Mouse (Mus musculus): ENCODE measurements at regions not wholly inside any gene's neighbourhood (a gene's known extent, or its start where the extent isn't known, plus 50 kb on each side); places are given as distances from the start of the nearest gene placed in this dataset.

DNA sequence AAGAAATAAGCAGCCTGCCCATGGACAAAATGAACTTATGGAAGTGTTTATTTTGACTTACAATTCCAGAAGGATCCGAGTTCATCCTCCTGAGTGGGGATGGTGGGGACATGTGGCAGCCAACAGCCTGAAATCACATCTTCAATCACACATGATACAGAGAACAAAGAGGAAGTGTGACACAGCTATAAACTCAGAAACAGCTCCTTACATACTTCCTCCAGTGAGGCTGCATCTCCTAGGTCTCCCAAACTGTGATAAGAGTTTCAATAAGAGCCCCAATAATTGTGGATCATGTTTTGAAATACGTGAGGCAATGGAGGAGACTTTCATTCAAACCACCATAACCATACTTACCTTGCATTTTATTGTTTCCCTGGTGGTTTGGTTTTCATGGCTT lies 103.1 kb upstream of the Ccdc54 start:
- no peak overlapping the region for H3K4me3 ChIP-seq (ENCODE audit: low read depth, low read length)
- H3K4me1 ChIP-seq (ENCODE audit: control insufficient read depth, insufficient read depth, low read length) = no peaks in the 10 kb centered on the region
- no peaks in the 10 kb centered on the region for H3K27me3 ChIP-seq (ENCODE audit: control insufficient read depth, insufficient read depth, low read depth, low read length)
- no peak for ATAC-seq
- H3K9me3 ChIP-seq (replicated peaks; ENCODE audit: control insufficient read depth, low read length, poor library complexity, severe bottlenecking) = no peaks in the 10 kb centered on the region
- WGBS = 82% methylated on average over 2 of the region's 2 CpGs
- no peak overlapping the region for H3K27ac ChIP-seq (ENCODE audit: low read length)
- no peak overlapping the region for H3K4me2 ChIP-seq (ENCODE audit: low read length)
- H3K36me3 ChIP-seq (ENCODE audit: control insufficient read depth, insufficient read depth, low read length) = no peaks in the 10 kb centered on the region
- H3K9ac ChIP-seq (ENCODE audit: low read depth, low read length) = no peak overlapping the region

DNA sequence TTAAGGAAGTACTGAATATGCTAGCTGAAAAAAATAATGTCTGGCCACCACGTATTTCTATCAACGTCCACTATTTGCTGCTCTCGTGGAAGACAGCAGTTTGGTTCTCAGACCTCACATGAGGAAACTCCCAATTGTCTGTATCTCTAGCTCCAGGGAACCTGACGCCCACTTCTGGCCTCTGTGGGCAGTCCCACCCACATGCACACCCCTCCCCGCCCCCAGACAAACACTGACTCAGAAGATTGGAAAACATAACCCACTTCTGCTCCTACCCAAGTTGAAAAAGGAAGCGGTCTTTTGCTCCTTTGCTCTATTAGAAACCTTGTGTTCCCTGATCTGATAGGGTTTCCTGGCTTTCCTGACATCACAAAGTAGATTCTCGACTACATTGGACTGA lies 99.9 kb upstream of the Ccdc54 start:
- H3K36me3 ChIP-seq (ENCODE audit: control insufficient read depth, insufficient read depth, low read length) = no peaks in the 10 kb centered on the region
- H3K9ac ChIP-seq (ENCODE audit: low read depth, low read length) = no peak overlapping the region
- ATAC-seq = no peak
- no peaks in the 10 kb centered on the region for H3K9me3 ChIP-seq (replicated peaks; ENCODE audit: control insufficient read depth, low read length, poor library complexity, severe bottlenecking)
- WGBS = 86% methylated on average over 7 of the region's 7 CpGs
- H3K27ac ChIP-seq (ENCODE audit: low read length) = no peak overlapping the region
- no peak overlapping the region for H3K4me3 ChIP-seq (ENCODE audit: low read depth, low read length)
- no peaks in the 10 kb centered on the region for H3K27me3 ChIP-seq (ENCODE audit: control insufficient read depth, insufficient read depth, low read depth, low read length)
- no peak overlapping the region for H3K4me2 ChIP-seq (ENCODE audit: low read length)
- no peaks in the 10 kb centered on the region for H3K4me1 ChIP-seq (ENCODE audit: control insufficient read depth, insufficient read depth, low read length)

DNA sequence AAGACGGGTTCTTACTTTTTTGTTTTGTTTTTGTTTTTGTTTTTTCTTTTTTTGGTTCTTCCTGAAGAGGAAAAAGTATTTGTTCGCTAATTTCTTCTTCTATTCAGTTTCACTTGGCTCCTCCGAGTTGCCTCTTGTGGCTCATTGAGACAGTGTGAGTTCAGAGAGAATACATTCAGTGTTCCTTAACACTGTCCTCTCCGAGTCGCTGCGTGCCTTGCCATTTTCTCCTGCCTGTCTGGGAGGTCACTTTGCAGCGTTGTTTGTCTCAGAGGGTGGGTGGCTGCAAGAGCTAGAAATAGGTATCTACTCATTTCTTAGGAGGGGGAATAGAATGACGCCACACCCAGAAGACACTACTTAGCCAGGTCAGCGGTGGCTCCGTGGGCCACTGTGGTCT lies 98.6 kb upstream of the Ccdc54 start:
- Histone ChIP-seq H3K36me3 (ENCODE audit: control insufficient read depth, insufficient read depth, low read length) (no peaks in the 10 kb centered on the region), H3K9me3 (replicated peaks; ENCODE audit: control insufficient read depth, low read length, poor library complexity, severe bottlenecking) (no peaks in the 10 kb centered on the region), H3K4me2 (ENCODE audit: low read length) (peak overlapping the region; percentile 31), H3K9ac (ENCODE audit: low read depth, low read length) (no peak overlapping the region), H3K27me3 (ENCODE audit: control insufficient read depth, insufficient read depth, low read depth, low read length) (no peaks in the 10 kb centered on the region), H3K27ac (ENCODE audit: low read length) (no peak overlapping the region), H3K4me1 (ENCODE audit: control insufficient read depth, insufficient read depth, low read length) (no peaks in the 10 kb centered on the region), H3K4me3 (ENCODE audit: low read depth, low read length) (no peak overlapping the region)
- no peak for ATAC-seq
- WGBS = 69% methylated on average over 10 of the region's 10 CpGs

DNA sequence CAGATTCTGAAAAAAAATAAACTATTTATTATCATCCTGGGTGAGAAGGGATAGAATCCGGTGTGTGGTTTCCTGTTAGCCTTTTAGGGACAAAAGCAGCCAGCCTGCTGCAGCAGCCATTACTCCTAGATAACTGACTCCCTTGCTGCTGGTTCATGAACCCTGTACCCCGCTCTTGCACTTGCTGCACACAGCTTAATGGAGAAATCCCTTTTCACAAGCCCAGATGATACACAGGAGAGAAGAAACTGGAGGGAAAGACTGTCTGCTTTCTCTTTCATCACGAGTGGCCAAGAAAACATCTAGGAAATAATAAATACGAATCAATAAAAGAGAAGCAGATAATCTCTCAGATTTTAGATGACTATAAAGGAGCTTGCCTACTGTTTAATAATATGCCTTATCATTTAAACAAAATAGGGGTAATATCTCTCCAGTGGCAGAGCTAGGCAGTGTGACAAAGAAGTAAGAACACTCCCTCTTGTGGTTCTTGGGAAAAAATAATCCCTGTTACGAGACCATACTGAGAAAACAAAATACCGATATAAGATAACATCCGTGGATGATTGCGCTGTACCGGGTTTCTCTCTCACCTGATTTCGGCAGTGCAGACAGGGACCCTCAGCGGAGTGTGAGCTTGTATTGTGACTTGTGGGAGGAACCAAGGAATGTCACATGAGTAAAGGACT lies 98.0 kb upstream of the Ccdc54 start:
- no peak overlapping the region for H3K27ac ChIP-seq (ENCODE audit: low read length)
- H3K9ac ChIP-seq (ENCODE audit: low read depth, low read length) = no peak overlapping the region
- H3K36me3 ChIP-seq (ENCODE audit: control insufficient read depth, insufficient read depth, low read length) = no peaks in the 10 kb centered on the region
- 66% methylated on average over 11 of the region's 11 CpGs for WGBS
- no peaks in the 10 kb centered on the region for H3K9me3 ChIP-seq (replicated peaks; ENCODE audit: control insufficient read depth, low read length, poor library complexity, severe bottlenecking)
- H3K4me3 ChIP-seq (ENCODE audit: low read depth, low read length) = 0 out of 2 replicates have a peak overlapping the region, but pooled peaks have one; percentile 6
- H3K27me3 ChIP-seq (ENCODE audit: control insufficient read depth, insufficient read depth, low read depth, low read length) = no peaks in the 10 kb centered on the region
- no peaks in the 10 kb centered on the region for H3K4me1 ChIP-seq (ENCODE audit: control insufficient read depth, insufficient read depth, low read length)
- H3K4me2 ChIP-seq (ENCODE audit: low read length) = peak overlapping the region; percentile 31
- peak; percentile 76; the same call in 1 of the 2 replicates for ATAC-seq

DNA sequence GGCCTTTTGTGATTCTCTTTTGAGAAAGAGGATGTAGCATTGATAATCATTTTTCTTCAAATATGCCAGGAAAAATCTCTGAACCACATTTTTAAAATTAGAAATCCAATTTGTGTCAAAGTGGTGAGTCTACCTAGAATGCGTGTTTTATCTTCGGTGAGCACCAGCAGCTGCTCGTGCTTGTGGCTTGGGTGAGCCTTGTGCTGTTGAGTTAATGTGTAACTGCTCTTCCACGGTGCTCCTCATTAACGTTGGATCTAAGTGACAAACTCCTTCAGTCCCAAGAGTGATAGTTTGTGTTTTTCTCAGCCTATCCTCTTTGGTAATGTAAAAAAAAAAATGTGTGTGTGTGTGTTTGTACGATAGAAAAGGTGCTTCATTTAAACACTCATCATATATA lies 88.7 kb upstream of the Ccdc54 start:
- H3K27ac ChIP-seq (ENCODE audit: low read length) = no peak overlapping the region
- WGBS = 91% methylated on average over 6 of the region's 6 CpGs
- H3K4me1 ChIP-seq (ENCODE audit: control insufficient read depth, insufficient read depth, low read length) = no peaks in the 10 kb centered on the region
- ATAC-seq = no peak
- H3K4me3 ChIP-seq (ENCODE audit: low read depth, low read length) = no peak overlapping the region
- H3K36me3 ChIP-seq (ENCODE audit: control insufficient read depth, insufficient read depth, low read length) = no peaks in the 10 kb centered on the region
- no peaks in the 10 kb centered on the region for H3K9me3 ChIP-seq (replicated peaks; ENCODE audit: control insufficient read depth, low read length, poor library complexity, severe bottlenecking)
- no peak overlapping the region for H3K9ac ChIP-seq (ENCODE audit: low read depth, low read length)
- no peaks in the 10 kb centered on the region for H3K27me3 ChIP-seq (ENCODE audit: control insufficient read depth, insufficient read depth, low read depth, low read length)
- no peak overlapping the region for H3K4me2 ChIP-seq (ENCODE audit: low read length)

DNA sequence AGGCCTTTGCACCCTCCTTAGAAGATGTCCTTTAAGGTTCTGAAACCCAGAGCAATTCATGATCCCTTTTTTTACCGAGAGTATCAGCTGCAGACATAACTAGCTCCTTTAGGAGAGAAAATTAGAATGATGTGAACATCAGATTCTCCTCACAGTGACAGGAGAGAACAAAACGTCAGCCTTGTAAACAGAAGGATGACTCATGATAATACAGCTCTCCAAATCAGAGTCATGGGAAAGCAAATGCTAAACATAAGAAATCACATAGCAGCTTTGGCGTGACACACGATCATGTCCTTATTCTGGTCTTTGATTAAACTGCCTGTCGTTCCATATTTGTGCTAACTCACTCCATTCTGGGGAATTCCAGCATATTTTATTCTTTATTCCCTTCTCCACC lies 82.4 kb upstream of the Ccdc54 start:
- Histone ChIP-seq H3K36me3 (ENCODE audit: control insufficient read depth, insufficient read depth, low read length) (no peaks in the 10 kb centered on the region), H3K4me1 (ENCODE audit: control insufficient read depth, insufficient read depth, low read length) (peaks cover 4% of the 10 kb centered on the region; the same call in 1 of the 2 replicates), H3K9me3 (replicated peaks; ENCODE audit: control insufficient read depth, low read length, poor library complexity, severe bottlenecking) (no peaks in the 10 kb centered on the region), H3K27ac (ENCODE audit: low read length) (no peak overlapping the region), H3K9ac (ENCODE audit: low read depth, low read length) (no peak overlapping the region), H3K4me3 (ENCODE audit: low read depth, low read length) (no peak overlapping the region), H3K4me2 (ENCODE audit: low read length) (no peak overlapping the region), H3K27me3 (ENCODE audit: control insufficient read depth, insufficient read depth, low read depth, low read length) (no peaks in the 10 kb centered on the region)
- 78% methylated on average over 5 of the region's 5 CpGs for WGBS
- ATAC-seq = no peak

DNA sequence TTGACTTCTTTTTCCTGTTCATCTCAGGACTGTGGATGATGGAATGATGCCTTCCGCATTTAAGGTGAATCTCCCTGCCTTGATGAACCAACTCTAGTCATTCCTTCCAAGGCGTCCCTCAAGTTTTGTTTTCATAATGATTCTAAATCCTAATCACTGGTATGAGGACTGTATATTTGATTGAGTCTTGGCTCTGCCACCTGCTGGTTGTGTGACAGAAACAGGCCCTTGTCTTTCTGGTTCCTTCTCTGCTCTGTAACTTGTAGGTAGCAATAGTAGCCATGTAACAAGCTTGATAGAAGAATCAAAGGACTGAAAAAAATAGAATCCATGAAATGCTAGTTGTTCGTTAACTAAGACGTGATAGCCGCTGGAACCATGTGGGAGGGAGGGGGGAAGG lies 81.8 kb upstream of the Ccdc54 start:
- peaks cover 4% of the 10 kb centered on the region; the same call in 1 of the 2 replicates for H3K4me1 ChIP-seq (ENCODE audit: control insufficient read depth, insufficient read depth, low read length)
- no peaks in the 10 kb centered on the region for H3K27me3 ChIP-seq (ENCODE audit: control insufficient read depth, insufficient read depth, low read depth, low read length)
- H3K36me3 ChIP-seq (ENCODE audit: control insufficient read depth, insufficient read depth, low read length) = no peaks in the 10 kb centered on the region
- WGBS = 61% methylated on average over 5 of the region's 5 CpGs
- ATAC-seq = no peak
- no peak overlapping the region for H3K27ac ChIP-seq (ENCODE audit: low read length)
- no peak overlapping the region for H3K4me3 ChIP-seq (ENCODE audit: low read depth, low read length)
- no peak overlapping the region for H3K9ac ChIP-seq (ENCODE audit: low read depth, low read length)
- no peaks in the 10 kb centered on the region for H3K9me3 ChIP-seq (replicated peaks; ENCODE audit: control insufficient read depth, low read length, poor library complexity, severe bottlenecking)
- no peak overlapping the region for H3K4me2 ChIP-seq (ENCODE audit: low read length)

DNA sequence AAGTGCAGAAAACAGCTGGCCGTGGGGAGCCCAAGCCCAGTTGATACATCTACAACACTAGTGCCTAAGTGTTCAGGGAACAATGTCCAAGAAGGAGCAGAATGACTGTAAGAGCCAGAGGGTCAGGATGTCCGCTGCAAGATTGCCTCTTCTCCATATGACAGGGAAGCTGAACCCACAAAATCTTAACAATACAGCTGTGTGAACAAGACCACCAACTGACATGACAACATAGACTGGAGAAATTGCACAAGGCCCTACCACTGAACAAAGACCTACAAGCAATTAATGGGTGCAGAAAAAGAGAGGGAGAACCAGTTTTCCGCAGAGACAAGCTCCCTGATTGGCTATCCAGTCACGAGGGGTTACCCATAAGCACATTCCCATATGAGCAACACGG lies 80.2 kb upstream of the Ccdc54 start:
- Histone ChIP-seq H3K27me3 (ENCODE audit: control insufficient read depth, insufficient read depth, low read depth, low read length) (no peaks in the 10 kb centered on the region), H3K9me3 (replicated peaks; ENCODE audit: control insufficient read depth, low read length, poor library complexity, severe bottlenecking) (no peaks in the 10 kb centered on the region), H3K36me3 (ENCODE audit: control insufficient read depth, insufficient read depth, low read length) (no peaks in the 10 kb centered on the region), H3K4me2 (ENCODE audit: low read length) (no peak overlapping the region), H3K4me3 (ENCODE audit: low read depth, low read length) (no peak overlapping the region), H3K27ac (ENCODE audit: low read length) (no peak overlapping the region), H3K9ac (ENCODE audit: low read depth, low read length) (no peak overlapping the region), H3K4me1 (ENCODE audit: control insufficient read depth, insufficient read depth, low read length) (peaks cover 4% of the 10 kb centered on the region; the same call in 1 of the 2 replicates)
- 92% methylated on average over 5 of the region's 5 CpGs for WGBS
- ATAC-seq = no peak

DNA sequence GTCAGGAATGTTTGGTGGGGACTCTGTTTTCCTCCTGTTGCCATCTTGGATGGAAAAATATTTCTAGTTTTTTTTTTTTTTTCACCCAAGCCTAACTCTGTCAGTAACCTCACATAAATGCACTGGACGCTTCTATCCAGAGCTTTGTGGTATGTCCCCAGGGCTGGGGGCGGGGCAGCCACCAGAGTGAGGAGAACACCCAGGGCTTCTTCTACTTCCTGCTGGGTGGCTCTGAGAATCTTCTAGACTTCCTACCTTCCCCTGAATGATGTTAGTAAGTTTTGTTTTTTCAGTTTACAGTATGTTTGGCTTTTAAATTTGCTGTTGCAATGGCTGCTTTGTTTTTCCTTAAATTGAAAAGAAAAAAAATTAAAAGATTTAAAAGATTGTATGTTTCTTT lies 73.3 kb upstream of the Ccdc54 start:
- H3K4me3 ChIP-seq (ENCODE audit: low read depth, low read length) = no peak overlapping the region
- H3K36me3 ChIP-seq (ENCODE audit: control insufficient read depth, insufficient read depth, low read length) = no peaks in the 10 kb centered on the region
- no peaks in the 10 kb centered on the region for H3K27me3 ChIP-seq (ENCODE audit: control insufficient read depth, insufficient read depth, low read depth, low read length)
- no peak overlapping the region for H3K27ac ChIP-seq (ENCODE audit: low read length)
- H3K4me1 ChIP-seq (ENCODE audit: control insufficient read depth, insufficient read depth, low read length) = no peaks in the 10 kb centered on the region
- H3K9ac ChIP-seq (ENCODE audit: low read depth, low read length) = no peak overlapping the region
- H3K9me3 ChIP-seq (replicated peaks; ENCODE audit: control insufficient read depth, low read length, poor library complexity, severe bottlenecking) = no peaks in the 10 kb centered on the region
- H3K4me2 ChIP-seq (ENCODE audit: low read length) = no peak overlapping the region
- ATAC-seq = no peak
- WGBS = 67% methylated on average over 2 of the region's 2 CpGs
